Mouse (Mus musculus) cortical plate, adult 2 months (tissue): ENCODE data around the gene Bmper.

Experiments used
- CTCF ChIP-seq: fragments of 200-500 bp; IDR thresholded peaks from 2 replicates; pipeline ENCODE4 v1.5.1; 2011; ENCODE audit warnings: mild to moderate bottlenecking, control low read depth, low read length; ENCODE audit not compliant: insufficient read depth; ENCODE audit errors: extremely low read depth
- POLR2A ChIP-seq: fragments of 200-500 bp; IDR thresholded peaks from 2 replicates; pipeline ENCODE4 v1.6.1; 2011; ENCODE audit warnings: mild to moderate bottlenecking, low read length, control low read depth; ENCODE audit not compliant: insufficient read depth; ENCODE audit errors: extremely low read depth

- TF ChIP-seq POLR2A (no peak), CTCF (no peak)
Measured at GRCm38 (mm10) chr9:23235368-23236002, 12.6 kb downstream of the Bmper start.
